Mouse (Mus musculus) midbrain, embryonic 12.5 days (tissue): ENCODE results near the gene Ssmem1. TPM values are rescaled to one million over a fixed set of nuclear protein-coding genes. Genes with fewer than 3 reads are reported as not detected.

Experiments used
- ATAC-seq: fragments of 200-750 bp; cut with Nextera tagmentation; 2 replicates; pipeline ENCODE4 v1.8.0; 2017; ENCODE audit warnings: low read depth, moderate TSS enrichment, moderate library complexity; ENCODE audit not compliant: low FRiP score
- H3K27ac ChIP-seq: fragments of 300-500 bp; sonication (generic); replicated peaks from 2 replicates; pipeline ENCODE4 v1.5.1; 2016; ENCODE audit warnings: mild to moderate bottlenecking
- H3K27me3 ChIP-seq: fragments of 300-500 bp; sonication (generic); 2 replicates; pipeline ENCODE4 v1.6.1; 2016; ENCODE audit warnings: mild to moderate bottlenecking
- H3K36me3 ChIP-seq: fragments of 300-500 bp; sonication (generic); 2 replicates; pipeline ENCODE4 v1.6.1; 2016
- H3K4me1 ChIP-seq: fragments of 300-500 bp; sonication (generic); 2 replicates; pipeline ENCODE4 v1.6.1; 2016
- H3K4me2 ChIP-seq: fragments of 300-500 bp; sonication (generic); replicated peaks from 2 replicates; pipeline ENCODE4 v1.6.1; 2016; ENCODE audit warnings: mild to moderate bottlenecking, moderate library complexity
- H3K4me3 ChIP-seq: fragments of 300-500 bp; sonication (generic); 2 replicates; pipeline ENCODE4 v1.5.1; 2016; ENCODE audit warnings: mild to moderate bottlenecking
- H3K9ac ChIP-seq: fragments of 300-500 bp; sonication (generic); replicated peaks from 2 replicates; pipeline ENCODE4 v1.6.1; 2016; ENCODE audit warnings: mild to moderate bottlenecking, moderate library complexity
- H3K9me3 ChIP-seq: fragments of 300-500 bp; sonication (generic); 2 replicates; pipeline ENCODE4 v1.6.1; 2016; ENCODE audit warnings: mild to moderate bottlenecking
- WGBS: fragments of 180-500 bp; shearing (Covaris S2); methylation state at CpG from one replicate; pipeline ENCODE4 v1.1.7; 2016; 5-methylcytosine and 5-hydroxymethylcytosine counted together
- polyA plus RNA-seq: library from polyadenylated mRNA; unstranded; fragments of >200 nt; fragmentation: Nextera tagmentation; extraction: Ambion mirVana; gene quantifications from 2 replicates; pipeline ENCODE4 v1.2.1, GENCODE M21; 2016

The Ssmem1 gene
- polyA plus RNA-seq, 1 experiment from 2014 or later = 0.34 TPM

- H3K4me1 ChIP-seq = peaks cover 66% of the 10 kb centered on the region
- 6% methylated on average over 15 of the region's 15 CpGs for WGBS
- no peak for ATAC-seq
Observed at GRCm38 (mm10) chr6:30549231-30549761, 39.6 kb downstream of the Ssmem1 start.

GRCm38 (mm10) chr6:30550496-30551192 is 41.0 kb downstream of the Ssmem1 start:
- Histone ChIP-seq H3K9ac (no peak overlapping the region), H3K4me1 (peaks cover 59% of the 10 kb centered on the region), H3K4me3 (no peak overlapping the region), H3K27ac (peak overlapping the region; percentile 89), H3K36me3 (no peaks in the 10 kb centered on the region), H3K4me2 (no peak overlapping the region), H3K27me3 (no peaks in the 10 kb centered on the region), H3K9me3 (0 out of 2 replicates have a peak, but pooled peaks cover 3% of the 10 kb centered on the region)
- WGBS = 58% methylated on average over 7 of the region's 7 CpGs
- ATAC-seq = peak; percentile 36; the same call in 1 of the 2 replicates

More at GRCm38 (mm10) chr6:30549231-30549761, 39.6 kb downstream of the Ssmem1 start:
- peak overlapping the region; percentile 25 for H3K4me2 ChIP-seq
- H3K9ac ChIP-seq = peak overlapping the region; percentile 37; the same call in 1 of the 2 replicates
- H3K4me3 ChIP-seq = no peak overlapping the region
- H3K36me3 ChIP-seq = no peaks in the 10 kb centered on the region
- 0 out of 2 replicates have a peak, but pooled peaks cover 3% of the 10 kb centered on the region for H3K9me3 ChIP-seq
- peak overlapping the region; percentile 86 for H3K27ac ChIP-seq
- no peaks in the 10 kb centered on the region for H3K27me3 ChIP-seq

- no peak overlapping the region for H3K4me2 ChIP-seq
- H3K9me3 ChIP-seq = 0 out of 2 replicates have a peak, but pooled peaks cover 3% of the 10 kb centered on the region
- no peaks in the 10 kb centered on the region for H3K27me3 ChIP-seq
- H3K9ac ChIP-seq = no peak overlapping the region
- H3K27ac ChIP-seq = peak overlapping the region; percentile 89
- H3K4me1 ChIP-seq = peaks cover 54% of the 10 kb centered on the region
- ATAC-seq = peak; percentile 39
- no peaks in the 10 kb centered on the region for H3K36me3 ChIP-seq
- no peak overlapping the region for H3K4me3 ChIP-seq
Observed at GRCm38 (mm10) chr6:30551193-30551515, 41.5 kb downstream of the Ssmem1 start.

- H3K27me3 ChIP-seq = no peaks in the 10 kb centered on the region
- peak overlapping the region; percentile 44; the same call in 1 of the 2 replicates for H3K9ac ChIP-seq
- 0 out of 2 replicates have a peak, but pooled peaks cover 3% of the 10 kb centered on the region for H3K9me3 ChIP-seq
- H3K36me3 ChIP-seq = no peaks in the 10 kb centered on the region
- H3K4me3 ChIP-seq = peak overlapping the region; percentile 16
- H3K4me1 ChIP-seq = peaks cover 47% of the 10 kb centered on the region
- ATAC-seq = peak; percentile 65; the same call in 1 of the 2 replicates
- peak overlapping the region; percentile 89 for H3K27ac ChIP-seq
- peak overlapping the region; percentile 46 for H3K4me2 ChIP-seq
- 14% methylated on average over 23 of the region's 23 CpGs for WGBS
Observed at GRCm38 (mm10) chr6:30551644-30552580, 42.3 kb downstream of the Ssmem1 start.

GRCm38 (mm10) chr6:30552628-30553027 is 43.0 kb downstream of the Ssmem1 start:
- H3K4me2 ChIP-seq = no peak overlapping the region
- ATAC-seq = no peak
- no peak overlapping the region for H3K4me3 ChIP-seq
- peaks cover 41% of the 10 kb centered on the region for H3K4me1 ChIP-seq
- 0 out of 2 replicates have a peak, but pooled peaks cover 3% of the 10 kb centered on the region for H3K9me3 ChIP-seq
- no peaks in the 10 kb centered on the region for H3K36me3 ChIP-seq
- peak overlapping the region; percentile 89; the same call in 1 of the 2 replicates for H3K27ac ChIP-seq
- no peaks in the 10 kb centered on the region for H3K27me3 ChIP-seq
- WGBS = 55% methylated on average over 6 of the region's 6 CpGs
- H3K9ac ChIP-seq = no peak overlapping the region

- Histone ChIP-seq H3K27me3 (no peaks in the 10 kb centered on the region), H3K4me3 (no peak overlapping the region), H3K36me3 (no peaks in the 10 kb centered on the region), H3K27ac (no peak overlapping the region; the same call in 1 of the 2 replicates), H3K4me1 (peaks cover 34% of the 10 kb centered on the region), H3K9ac (no peak overlapping the region), H3K9me3 (0 out of 2 replicates have a peak, but pooled peaks cover 3% of the 10 kb centered on the region), H3K4me2 (no peak overlapping the region)
- no peak for ATAC-seq
- 73% methylated on average over 7 of the region's 7 CpGs for WGBS
Observed at GRCm38 (mm10) chr6:30553381-30554010, 43.8 kb downstream of the Ssmem1 start.

GRCm38 (mm10) chr6:30554092-30554491 is 44.4 kb downstream of the Ssmem1 start:
- H3K4me2 ChIP-seq = no peak overlapping the region
- WGBS = 91% methylated on average over 5 of the region's 5 CpGs
- H3K36me3 ChIP-seq = no peaks in the 10 kb centered on the region
- no peaks in the 10 kb centered on the region for H3K27me3 ChIP-seq
- 0 out of 2 replicates have a peak, but pooled peaks cover 3% of the 10 kb centered on the region for H3K9me3 ChIP-seq
- no peak overlapping the region for H3K4me3 ChIP-seq
- H3K4me1 ChIP-seq = peaks cover 29% of the 10 kb centered on the region
- no peak overlapping the region for H3K27ac ChIP-seq
- no peak for ATAC-seq
- no peak overlapping the region for H3K9ac ChIP-seq

- no peak for ATAC-seq
- 93% methylated on average over 5 of the region's 5 CpGs for WGBS
Observed at GRCm38 (mm10) chr6:30554621-30555170, 45.0 kb downstream of the Ssmem1 start.

GRCm38 (mm10) chr6:30556080-30556479 is 46.4 kb downstream of the Ssmem1 start:
- WGBS = 27% methylated on average over 3 of the region's 9 CpGs
- no peaks in the 10 kb centered on the region for H3K36me3 ChIP-seq
- no peak overlapping the region for H3K27ac ChIP-seq
- peaks cover 18% of the 10 kb centered on the region for H3K4me1 ChIP-seq
- no peak overlapping the region for H3K9ac ChIP-seq
- H3K4me2 ChIP-seq = no peak overlapping the region
- H3K9me3 ChIP-seq = no peaks in the 10 kb centered on the region
- no peaks in the 10 kb centered on the region for H3K27me3 ChIP-seq
- H3K4me3 ChIP-seq = no peak overlapping the region
- ATAC-seq = no peak

More at GRCm38 (mm10) chr6:30554621-30555170, 45.0 kb downstream of the Ssmem1 start:
- Histone ChIP-seq H3K9ac (no peak overlapping the region), H3K27ac (no peak overlapping the region), H3K9me3 (0 out of 2 replicates have a peak, but pooled peaks cover 3% of the 10 kb centered on the region), H3K4me1 (peaks cover 23% of the 10 kb centered on the region), H3K4me2 (no peak overlapping the region), H3K4me3 (no peak overlapping the region), H3K36me3 (no peaks in the 10 kb centered on the region), H3K27me3 (no peaks in the 10 kb centered on the region)

- Histone ChIP-seq H3K9me3 (no peaks in the 10 kb centered on the region), H3K27ac (no peak overlapping the region), H3K36me3 (no peaks in the 10 kb centered on the region), H3K4me3 (no peak overlapping the region), H3K9ac (no peak overlapping the region), H3K4me2 (no peak overlapping the region), H3K4me1 (no peaks in the 10 kb centered on the region), H3K27me3 (no peaks in the 10 kb centered on the region)
- no peak for ATAC-seq
- WGBS = 52% methylated on average over 1 of the region's 1 CpGs
Observed at GRCm38 (mm10) chr6:30559726-30560125, 50.1 kb downstream of the Ssmem1 start.

- no peaks in the 10 kb centered on the region for H3K9me3 ChIP-seq
- 75% methylated on average over 4 of the region's 4 CpGs for WGBS
- no peak overlapping the region for H3K27ac ChIP-seq
- ATAC-seq = no peak
- no peak overlapping the region for H3K9ac ChIP-seq
- no peaks in the 10 kb centered on the region for H3K27me3 ChIP-seq
- no peaks in the 10 kb centered on the region for H3K4me1 ChIP-seq
- no peak overlapping the region for H3K4me3 ChIP-seq
- no peaks in the 10 kb centered on the region for H3K36me3 ChIP-seq
- H3K4me2 ChIP-seq = no peak overlapping the region
Observed at GRCm38 (mm10) chr6:30562132-30562531, 52.5 kb downstream of the Ssmem1 start.
